Mouse (Mus musculus) kidney, embryonic 15.5 days (tissue): ENCODE measurements around the gene Sebox. TPM values are rescaled to one million over a fixed set of nuclear protein-coding genes. Genes with fewer than 3 reads are reported as not detected.

ENCODE experiments used
- ATAC-seq: fragments of 200-750 bp; cut with Nextera tagmentation; replicated peaks from 2 replicates; pipeline ENCODE4 v1.8.0; 2017; ENCODE audit warnings: moderate TSS enrichment; ENCODE audit not compliant: low FRiP score
- H3K27ac ChIP-seq: fragments of 300-500 bp; sonication (generic); 2 replicates; pipeline ENCODE4 v1.5.1; 2015; ENCODE audit warnings: mild to moderate bottlenecking, inconsistent platforms
- H3K27me3 ChIP-seq: fragments of 300-500 bp; sonication (generic); 2 replicates; pipeline ENCODE4 v1.6.1; 2015; ENCODE audit warnings: inconsistent platforms
- H3K36me3 ChIP-seq: fragments of 300-500 bp; sonication (generic); 2 replicates; pipeline ENCODE4 v1.6.1; 2015; ENCODE audit warnings: inconsistent platforms
- H3K4me1 ChIP-seq: fragments of 300-500 bp; sonication (generic); 2 replicates; pipeline ENCODE4 v1.6.1; 2015; ENCODE audit warnings: inconsistent platforms
- H3K4me2 ChIP-seq: fragments of 300-500 bp; sonication (generic); 2 replicates; pipeline ENCODE4 v1.6.1; 2015; ENCODE audit warnings: moderate library complexity, mild to moderate bottlenecking, inconsistent platforms
- H3K4me3 ChIP-seq: fragments of 300-500 bp; sonication (generic); replicated peaks from 2 replicates; pipeline ENCODE4 v1.5.1; 2015; ENCODE audit warnings: mild to moderate bottlenecking, inconsistent platforms
- H3K9ac ChIP-seq: fragments of 300-500 bp; sonication (generic); 2 replicates; pipeline ENCODE4 v1.6.1; 2015; ENCODE audit warnings: mild to moderate bottlenecking, inconsistent platforms
- H3K9me3 ChIP-seq: fragments of 300-500 bp; sonication (generic); replicated peaks from 2 replicates; pipeline ENCODE4 v1.6.1; 2016; ENCODE audit warnings: inconsistent platforms
- WGBS: fragments of 180-500 bp; shearing (Covaris S2); methylation state at CpG from one replicate; pipeline ENCODE4 v1.1.7; 2015; ENCODE audit warnings: mixed read lengths; 5-methylcytosine and 5-hydroxymethylcytosine counted together
- polyA plus RNA-seq: library from polyadenylated mRNA; unstranded; fragments of >200 nt; fragmentation: Nextera tagmentation; extraction: Ambion mirVana; gene quantifications from 2 replicates; pipeline ENCODE4 v1.2.1, GENCODE M21; 2015

The Sebox gene
- polyA plus RNA-seq, result not detected in 2 replicates

- peaks cover 34% of the 10 kb centered on the region for H3K27me3 ChIP-seq
- no peak within 1 kb of the TSS for H3K4me3 ChIP-seq
- no peak within 1 kb of the TSS for H3K9ac ChIP-seq
- no peak for ATAC-seq
- no peak within 1 kb of the TSS for H3K27ac ChIP-seq
- 73% methylated on average over 7 of the region's 7 CpGs for WGBS
- H3K36me3 ChIP-seq, result peaks cover 25% of the 10 kb centered on the region
- no peak within 1 kb of the TSS for H3K4me2 ChIP-seq
- H3K4me1 ChIP-seq, result peaks cover 2% of the 10 kb centered on the region
- H3K9me3 ChIP-seq, result no peaks in the 10 kb centered on the region
Observed at GRCm38 (mm10) chr11:78502909-78503650, at the start of gene Sebox. Gene Sebox (plus strand): TSS chr11:78503447.

GRCm38 (mm10) chr11:78453675-78454074 is 49.6 kb upstream of the Sebox start:
- ATAC-seq, result no peak
- H3K4me1 ChIP-seq, result peaks cover 3% of the 10 kb centered on the region; the same call in 1 of the 2 replicates
- 12% methylated on average over 4 of the region's 4 CpGs for WGBS
- H3K4me2 ChIP-seq, result no peak overlapping the region
- no peaks in the 10 kb centered on the region for H3K36me3 ChIP-seq
- H3K9ac ChIP-seq, result no peak overlapping the region
- H3K9me3 ChIP-seq, result no peaks in the 10 kb centered on the region
- H3K27me3 ChIP-seq, result 0 out of 2 replicates have a peak, but pooled peaks cover 2% of the 10 kb centered on the region
- H3K4me3 ChIP-seq, result no peak overlapping the region
- no peak overlapping the region for H3K27ac ChIP-seq

- no peak for ATAC-seq
- 74% methylated on average over 7 of the region's 7 CpGs for WGBS
Observed at GRCm38 (mm10) chr11:78454276-78454675, 49.0 kb upstream of the Sebox start.

GRCm38 (mm10) chr11:78455308-78455707 is 47.9 kb upstream of the Sebox start:
- H3K36me3 ChIP-seq, result no peaks in the 10 kb centered on the region
- peaks cover 3% of the 10 kb centered on the region; the same call in 1 of the 2 replicates for H3K4me1 ChIP-seq
- ATAC-seq, result no peak
- H3K9ac ChIP-seq, result no peak overlapping the region
- no peak overlapping the region for H3K27ac ChIP-seq
- WGBS, result 43% methylated on average over 5 of the region's 5 CpGs
- H3K27me3 ChIP-seq, result 0 out of 2 replicates have a peak, but pooled peaks cover 2% of the 10 kb centered on the region
- H3K9me3 ChIP-seq, result no peaks in the 10 kb centered on the region
- H3K4me3 ChIP-seq, result no peak overlapping the region
- no peak overlapping the region for H3K4me2 ChIP-seq

More at GRCm38 (mm10) chr11:78454276-78454675, 49.0 kb upstream of the Sebox start:
- Histone ChIP-seq H3K4me1 (peaks cover 3% of the 10 kb centered on the region; the same call in 1 of the 2 replicates), H3K9me3 (no peaks in the 10 kb centered on the region), H3K9ac (no peak overlapping the region), H3K4me3 (no peak overlapping the region), H3K4me2 (no peak overlapping the region), H3K27me3 (0 out of 2 replicates have a peak, but pooled peaks cover 2% of the 10 kb centered on the region), H3K36me3 (no peaks in the 10 kb centered on the region), H3K27ac (no peak overlapping the region)

GRCm38 (mm10) chr11:78458740-78459139 is 44.5 kb upstream of the Sebox start:
- Histone ChIP-seq H3K9me3 (no peaks in the 10 kb centered on the region), H3K27me3 (0 out of 2 replicates have a peak, but pooled peaks cover 2% of the 10 kb centered on the region), H3K4me1 (peaks cover 11% of the 10 kb centered on the region), H3K4me2 (no peak overlapping the region), H3K4me3 (no peak overlapping the region), H3K36me3 (no peaks in the 10 kb centered on the region), H3K9ac (no peak overlapping the region), H3K27ac (no peak overlapping the region)
- WGBS, result 80% methylated on average over 17 of the region's 17 CpGs
- no peak for ATAC-seq

- Histone ChIP-seq H3K27ac (no peak overlapping the region), H3K4me2 (no peak overlapping the region), H3K9me3 (no peaks in the 10 kb centered on the region), H3K4me1 (peaks cover 26% of the 10 kb centered on the region), H3K9ac (no peak overlapping the region), H3K36me3 (no peaks in the 10 kb centered on the region), H3K27me3 (no peaks in the 10 kb centered on the region), H3K4me3 (no peak overlapping the region)
- WGBS, result 59% methylated on average over 1 of the region's 1 CpGs
- no peak for ATAC-seq
Observed at GRCm38 (mm10) chr11:78461894-78462293, 41.4 kb upstream of the Sebox start.

GRCm38 (mm10) chr11:78462669-78463068 is 40.6 kb upstream of the Sebox start:
- Histone ChIP-seq H3K9ac (no peak overlapping the region), H3K27ac (no peak overlapping the region), H3K27me3 (no peaks in the 10 kb centered on the region), H3K4me1 (peaks cover 27% of the 10 kb centered on the region), H3K9me3 (no peaks in the 10 kb centered on the region), H3K4me2 (no peak overlapping the region), H3K4me3 (no peak overlapping the region), H3K36me3 (no peaks in the 10 kb centered on the region)
- WGBS, result 83% methylated on average over 5 of the region's 5 CpGs
- no peak for ATAC-seq

- Histone ChIP-seq H3K36me3 (no peaks in the 10 kb centered on the region), H3K9ac (no peak overlapping the region), H3K4me2 (no peak overlapping the region), H3K27me3 (no peaks in the 10 kb centered on the region), H3K4me3 (no peak overlapping the region), H3K27ac (no peak overlapping the region), H3K9me3 (no peaks in the 10 kb centered on the region), H3K4me1 (peaks cover 27% of the 10 kb centered on the region)
- 55% methylated on average over 13 of the region's 13 CpGs for WGBS
- ATAC-seq, result no peak
Observed at GRCm38 (mm10) chr11:78463286-78464036, 39.8 kb upstream of the Sebox start.

- WGBS, result 21% methylated on average over 9 of the region's 9 CpGs
- H3K4me1 ChIP-seq, result peaks cover 27% of the 10 kb centered on the region
- ATAC-seq, result no peak
- H3K9me3 ChIP-seq, result no peaks in the 10 kb centered on the region
- H3K36me3 ChIP-seq, result no peaks in the 10 kb centered on the region
- peak overlapping the region; percentile 81 for H3K4me3 ChIP-seq
- no peaks in the 10 kb centered on the region for H3K27me3 ChIP-seq
- peak overlapping the region; percentile 84; the same call in 1 of the 2 replicates for H3K9ac ChIP-seq
- H3K27ac ChIP-seq, result peak overlapping the region; percentile 97
- H3K4me2 ChIP-seq, result peak overlapping the region; percentile 91
Observed at GRCm38 (mm10) chr11:78465116-78465515, 38.1 kb upstream of the Sebox start.

- no peaks in the 10 kb centered on the region for H3K36me3 ChIP-seq
- peak; percentile 96 for ATAC-seq
- peaks cover 27% of the 10 kb centered on the region for H3K4me1 ChIP-seq
- peak within 1 kb of the TSS; percentile 81 for H3K4me3 ChIP-seq
- no peaks in the 10 kb centered on the region for H3K9me3 ChIP-seq
- under 1% methylated on average over 41 of the region's 41 CpGs for WGBS
- H3K27ac ChIP-seq, result peak within 1 kb of the TSS; percentile 97
- H3K9ac ChIP-seq, result peak within 1 kb of the TSS; percentile 84
- H3K27me3 ChIP-seq, result no peaks in the 10 kb centered on the region
- H3K4me2 ChIP-seq, result peak within 1 kb of the TSS; percentile 91
Observed at GRCm38 (mm10) chr11:78465568-78466180, 37.6 kb upstream of the Sebox start, which contains the start of gene Slc46a1. Gene Slc46a1 (plus strand): TSS chr11:78465697.

- peak overlapping the region; percentile 91 for H3K4me2 ChIP-seq
- peak overlapping the region; percentile 84 for H3K9ac ChIP-seq
- WGBS, result 66% methylated on average over 23 of the region's 23 CpGs
- H3K4me1 ChIP-seq, result peaks cover 27% of the 10 kb centered on the region
- no peaks in the 10 kb centered on the region for H3K9me3 ChIP-seq
- ATAC-seq, result peak; percentile 23; the same call in 1 of the 2 replicates
- H3K27me3 ChIP-seq, result no peaks in the 10 kb centered on the region
- H3K27ac ChIP-seq, result peak overlapping the region; percentile 97
- H3K36me3 ChIP-seq, result no peaks in the 10 kb centered on the region
- H3K4me3 ChIP-seq, result peak overlapping the region; percentile 81
Observed at GRCm38 (mm10) chr11:78466242-78466912, 36.9 kb upstream of the Sebox start.
